Mouse (Mus musculus) small intestine, adult 2 months (tissue): ENCODE measurements around the gene Defb13.
"Not testable (repeated sequence)": the region's sequence is repeated elsewhere in the genome, so short reads cannot be mapped to it uniquely, and the experiment has no call there.

Experiments
- CTCF ChIP-seq: fragments of 200-500 bp; IDR thresholded peaks from 2 replicates; pipeline ENCODE4 v1.5.1; 2012; ENCODE audit warnings: low read depth, mild to moderate bottlenecking, control low read depth, inconsistent platforms, low read length, moderate library complexity, mixed read lengths; ENCODE audit not compliant: insufficient replicate concordance, insufficient read length; ENCODE audit errors: extremely low read depth
- POLR2A ChIP-seq: fragments of 200-500 bp; IDR thresholded peaks from 2 replicates; pipeline ENCODE4 v1.6.1; 2012; ENCODE audit warnings: low read depth, mild to moderate bottlenecking, control low read depth, inconsistent platforms, low read length, moderate library complexity

- TF ChIP-seq CTCF, POLR2A: not testable (repeated sequence)
These were observed 40.3 kb upstream of the Defb13 start, which contains the start of gene Defb11 for GRCm38 (mm10) chr8:21906290-21906689.
